Mouse (Mus musculus) megakaryocyte, embryonic 14.5 days (primary cell): ENCODE results near the gene Cldn4. TPM values are rescaled to one million over a fixed set of nuclear protein-coding genes. Genes with fewer than 3 reads are reported as not detected.

Experiments used
- H3K27me3 ChIP-seq: replicated peaks from 2 replicates; pipeline ENCODE3; 2012; ENCODE audit warnings: inconsistent platforms
- H3K36me3 ChIP-seq: replicated peaks from 2 replicates; pipeline ENCODE3; 2012; ENCODE audit warnings: low read length, inconsistent platforms, mixed read lengths
- H3K4me1 ChIP-seq: 2 replicates; pipeline ENCODE4 v1.6.1; 2012; ENCODE audit warnings: inconsistent platforms
- H3K4me3 ChIP-seq: replicated peaks from 2 replicates; pipeline ENCODE3; 2012; ENCODE audit warnings: moderate library complexity, mild to moderate bottlenecking, inconsistent platforms
- H3K9me3 ChIP-seq: 2 replicates; pipeline ENCODE4 v1.6.1; 2012; ENCODE audit warnings: inconsistent platforms
- FLI1 ChIP-seq: IDR thresholded peaks from 2 replicates; pipeline ENCODE4 v1.6.1; 2012; ENCODE audit warnings: low read length, inconsistent platforms, mixed read lengths
- GATA1 ChIP-seq: IDR thresholded peaks from 3 replicates; pipeline ENCODE4 v1.6.1; 2012; ENCODE audit warnings: mixed read lengths, low read length, inconsistent platforms, borderline replicate concordance
- polyA plus RNA-seq: library from polyadenylated mRNA; stranded (reverse); fragments of >175 nt; gene quantifications from 2 replicates; pipeline ENCODE4 v1.2.3, GENCODE M21; 2012; ENCODE audit warnings: low replicate concordance; ENCODE audit not compliant: insufficient read depth

The Cldn4 gene
- polyA plus RNA-seq, 1 experiment = not detected

- no peaks in the 10 kb centered on the region for H3K36me3 ChIP-seq
- no peak for TF ChIP-seq GATA1
- no peak for TF ChIP-seq FLI1
- no peak overlapping the region for H3K4me3 ChIP-seq
- H3K4me1 ChIP-seq = no peaks in the 10 kb centered on the region
- H3K27me3 ChIP-seq = peaks cover 38% of the 10 kb centered on the region
- 0 out of 2 replicates have a peak, but pooled peaks cover 3% of the 10 kb centered on the region for H3K9me3 ChIP-seq
Measured at GRCm38 (mm10) chr5:134897596-134897995, 49.1 kb downstream of the Cldn4 start.

- 0 out of 2 replicates have a peak, but pooled peaks cover 3% of the 10 kb centered on the region for H3K9me3 ChIP-seq
- no peaks in the 10 kb centered on the region for H3K36me3 ChIP-seq
- no peaks in the 10 kb centered on the region for H3K4me1 ChIP-seq
- no peak overlapping the region for H3K4me3 ChIP-seq
- TF ChIP-seq GATA1 (no peak), FLI1 (no peak)
- H3K27me3 ChIP-seq = peaks cover 35% of the 10 kb centered on the region
Measured at GRCm38 (mm10) chr5:134896965-134897364, 49.8 kb downstream of the Cldn4 start.

GRCm38 (mm10) chr5:134895291-134895690 is 51.4 kb downstream of the Cldn4 start:
- H3K9me3 ChIP-seq = 0 out of 2 replicates have a peak, but pooled peaks cover 3% of the 10 kb centered on the region
- H3K27me3 ChIP-seq = peaks cover 36% of the 10 kb centered on the region
- no peaks in the 10 kb centered on the region for H3K36me3 ChIP-seq
- H3K4me3 ChIP-seq = no peak overlapping the region
- no peak for TF ChIP-seq GATA1
- no peak for TF ChIP-seq FLI1
- H3K4me1 ChIP-seq = no peaks in the 10 kb centered on the region

Other genes starting within 250 kb of the Cldn4 start
- 0.19 TPM in 1 of 2 replicates, not detected in the other for gene Eln, start 199.6 kb downstream of the Cldn4 start, polyA plus RNA-seq
- not detected in 2 replicates for gene Tmem270, start 40.2 kb downstream of the Cldn4 start, polyA plus RNA-seq
- not detected in 2 replicates for gene Cldn13, start 31.4 kb downstream of the Cldn4 start, polyA plus RNA-seq
- gene Mettl27, start 14.6 kb downstream of the Cldn4 start, polyA plus RNA-seq = 18.7 and 34.3 TPM in 2 replicates
- 0.64 and 3.8 TPM in 2 replicates for gene Cldn3, start 39.3 kb upstream of the Cldn4 start, polyA plus RNA-seq
- gene Abhd11, start 62.2 kb upstream of the Cldn4 start, polyA plus RNA-seq = 23.7 and 34.3 TPM in 2 replicates
- 1.1 and 1.6 TPM in 2 replicates for gene Stx1a, start 76.5 kb upstream of the Cldn4 start, polyA plus RNA-seq
- 42.1 and 116 TPM in 2 replicates for gene Dnajc30, start 117.3 kb upstream of the Cldn4 start, polyA plus RNA-seq
- 67.0 and 146 TPM in 2 replicates for gene Bud23, start 118.0 kb upstream of the Cldn4 start, polyA plus RNA-seq
- gene Vps37d, start 131.3 kb upstream of the Cldn4 start, polyA plus RNA-seq = 0.44 and 2.3 TPM in 2 replicates
- gene Mlxipl, start 143.0 kb upstream of the Cldn4 start, polyA plus RNA-seq = 0.12 TPM in 1 of 2 replicates, not detected in the other
- gene Tbl2, start 202.7 kb upstream of the Cldn4 start, polyA plus RNA-seq = 6.6 TPM in 1 of 2 replicates, not detected in the other
- 58.2 and 75.1 TPM in 2 replicates for gene Bcl7b, start 221.3 kb upstream of the Cldn4 start, polyA plus RNA-seq
- 8.4 and 12.3 TPM in 2 replicates for gene Baz1b, start 240.3 kb upstream of the Cldn4 start, polyA plus RNA-seq